Mouse (Mus musculus): ENCODE results near the gene Mtr. TPM values are rescaled to one million over a fixed set of nuclear protein-coding genes. Genes with fewer than 3 reads are reported as not detected.

The Mtr gene
- polyA plus RNA-seq, 1 experiment, result 7.5 TPM

DNA sequence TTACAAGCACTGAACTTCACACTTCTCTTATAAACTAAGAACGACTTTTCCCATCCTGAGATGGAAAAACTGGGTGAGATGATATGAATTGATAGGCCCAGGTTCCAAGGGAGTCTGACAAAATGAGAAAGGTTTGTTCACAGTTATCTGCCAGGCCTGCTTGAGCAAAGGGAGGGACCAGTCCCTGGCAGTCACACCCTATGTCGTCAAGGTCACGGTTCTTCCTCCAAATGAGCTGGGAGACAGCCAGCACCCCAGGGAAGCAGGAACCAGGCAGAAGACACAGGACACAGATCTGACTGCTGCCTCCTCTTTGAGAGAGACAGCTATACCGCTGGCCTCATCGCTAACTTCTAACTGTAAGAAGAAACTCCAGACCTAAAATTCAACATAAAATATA lies 57.5 kb downstream of the Mtr start:
- no peak for DNase-seq
- no peaks in the 10 kb centered on the region for H3K4me1 ChIP-seq (ENCODE audit: control insufficient read depth, insufficient read depth, low read length)
- no peak overlapping the region for H3K4me3 ChIP-seq (replicated peaks; ENCODE audit: extremely low read depth, low read depth, low read length)
- TF ChIP-seq POLR2A (IDR thresholded peaks at IDR 0.05; ENCODE audit: borderline replicate concordance, extremely low read depth, low read depth, low read length) (no peak), CTCF (IDR thresholded peaks at IDR 0.05; ENCODE audit: insufficient read depth, low read length) (no peak)
- WGBS, result 66% methylated on average over 5 of the region's 5 CpGs

DNA sequence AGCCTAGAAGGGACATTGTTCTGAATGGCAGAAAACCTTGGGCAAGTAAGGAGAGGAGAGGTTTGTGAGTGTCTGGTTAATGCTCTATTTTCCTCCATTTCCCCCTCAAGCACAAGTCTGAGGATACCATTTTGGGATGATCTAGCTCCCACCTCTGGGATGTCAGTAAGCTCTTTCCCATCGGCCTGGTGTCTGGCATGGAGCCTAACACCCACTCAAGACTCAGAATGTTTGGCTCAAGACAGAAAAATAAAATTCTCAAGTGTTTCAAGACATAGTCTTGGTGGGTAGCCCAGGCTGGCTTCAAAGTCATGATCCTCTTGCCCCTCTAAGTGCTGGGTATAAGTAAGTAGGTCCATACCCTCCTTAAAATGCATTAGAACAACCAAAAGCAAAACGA lies 59.4 kb downstream of the Mtr start:
- TF ChIP-seq CTCF (IDR thresholded peaks at IDR 0.05; ENCODE audit: insufficient read depth, low read length) (no peak), POLR2A (IDR thresholded peaks at IDR 0.05; ENCODE audit: borderline replicate concordance, extremely low read depth, low read depth, low read length) (no peak)
- no peak overlapping the region for H3K4me3 ChIP-seq (replicated peaks; ENCODE audit: extremely low read depth, low read depth, low read length)
- H3K4me1 ChIP-seq (ENCODE audit: control insufficient read depth, insufficient read depth, low read length), result no peaks in the 10 kb centered on the region
- WGBS, result 71% methylated on average over 2 of the region's 2 CpGs
- DNase-seq, result no peak

DNA sequence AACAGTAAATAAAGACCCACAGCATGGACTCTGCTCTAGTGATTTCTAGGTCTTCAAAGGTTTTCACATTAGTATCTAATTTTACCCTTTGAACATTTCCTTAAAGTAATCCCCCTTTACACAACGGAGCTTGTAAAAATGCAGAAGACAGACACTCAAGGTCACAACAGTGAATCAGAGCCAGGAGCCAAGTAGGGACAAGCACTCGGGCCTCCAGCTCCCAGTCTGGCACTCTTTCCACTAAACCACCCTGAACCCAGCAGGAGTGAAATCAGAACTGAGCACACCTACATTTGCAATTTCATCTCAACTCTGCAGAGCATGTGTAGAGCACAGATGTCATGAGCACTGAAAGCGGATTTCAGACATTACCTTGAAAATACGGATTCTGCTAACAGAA lies 61.1 kb downstream of the Mtr start:
- no peak for DNase-seq
- Histone ChIP-seq H3K4me3 (replicated peaks; ENCODE audit: extremely low read depth, low read depth, low read length) (no peak overlapping the region), H3K4me1 (ENCODE audit: control insufficient read depth, insufficient read depth, low read length) (no peaks in the 10 kb centered on the region)
- no peak for TF ChIP-seq POLR2A (IDR thresholded peaks at IDR 0.05; ENCODE audit: borderline replicate concordance, extremely low read depth, low read depth, low read length)
- TF ChIP-seq CTCF (IDR thresholded peaks at IDR 0.05; ENCODE audit: insufficient read depth, low read length), result no peak
- 79% methylated on average over 4 of the region's 4 CpGs for WGBS

DNA sequence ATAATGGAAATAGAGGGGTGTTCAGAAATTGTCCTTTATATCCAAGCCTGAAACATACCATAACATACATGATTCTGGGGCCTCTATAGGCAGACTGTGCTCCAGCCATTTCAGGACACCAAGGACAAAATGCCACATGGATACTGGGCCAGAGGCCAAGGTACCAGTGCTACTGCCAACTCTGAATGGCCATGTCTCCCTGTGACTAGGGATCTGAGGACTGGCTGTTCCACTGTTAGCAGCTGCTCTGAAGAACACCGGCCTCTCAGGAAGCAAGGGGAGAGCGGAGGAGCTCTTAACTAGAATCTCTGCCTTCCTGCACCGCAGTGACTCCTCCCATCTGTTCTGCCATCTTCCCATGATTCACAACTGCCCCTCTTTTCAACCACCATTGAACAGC lies 61.9 kb downstream of the Mtr start:
- Histone ChIP-seq H3K4me1 (ENCODE audit: control insufficient read depth, insufficient read depth, low read length) (no peaks in the 10 kb centered on the region), H3K4me3 (replicated peaks; ENCODE audit: extremely low read depth, low read depth, low read length) (no peak overlapping the region)
- 71% methylated on average over 3 of the region's 3 CpGs for WGBS
- DNase-seq, result no peak
- no peak for TF ChIP-seq POLR2A (IDR thresholded peaks at IDR 0.05; ENCODE audit: borderline replicate concordance, extremely low read depth, low read depth, low read length)
- no peak for TF ChIP-seq CTCF (IDR thresholded peaks at IDR 0.05; ENCODE audit: insufficient read depth, low read length)

DNA sequence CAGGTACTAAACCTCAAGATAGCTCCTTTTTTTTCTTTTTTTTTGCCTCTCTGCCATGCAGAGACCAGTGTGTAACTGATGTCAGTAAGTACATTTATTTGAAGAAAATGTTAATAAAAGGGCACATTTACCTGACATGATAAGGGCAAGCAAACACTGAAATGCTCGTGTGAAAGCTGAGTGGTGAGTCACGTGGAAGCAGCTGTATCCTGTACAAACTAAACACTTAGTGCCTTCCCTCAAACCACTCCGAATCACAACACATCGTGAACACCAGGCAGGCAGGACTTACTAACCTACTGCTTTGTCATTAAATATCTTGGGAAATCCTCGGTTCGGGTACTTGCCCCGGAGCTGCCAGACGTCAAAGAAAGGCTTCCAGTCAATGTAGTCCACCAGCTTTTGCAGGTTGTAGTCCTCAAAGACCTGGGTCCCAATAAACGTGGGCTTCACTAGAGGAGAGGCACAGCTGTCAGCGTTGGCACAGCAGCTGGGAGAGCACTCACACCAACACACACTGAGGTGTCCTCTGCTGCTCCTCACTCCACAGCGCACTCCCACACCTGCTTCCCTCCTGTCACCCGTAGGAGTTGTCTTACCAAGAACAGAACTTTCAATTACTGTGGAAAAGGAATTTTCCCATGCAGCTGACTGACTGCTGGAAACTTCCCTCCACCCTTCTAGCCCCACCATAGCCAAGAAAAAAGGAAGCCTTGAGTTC lies 62.8 kb downstream of the Mtr start:
- Histone ChIP-seq H3K4me3 (replicated peaks; ENCODE audit: extremely low read depth, low read depth, low read length) (no peak overlapping the region), H3K4me1 (ENCODE audit: control insufficient read depth, insufficient read depth, low read length) (no peaks in the 10 kb centered on the region)
- DNase-seq, result no peak
- TF ChIP-seq POLR2A (IDR thresholded peaks at IDR 0.05; ENCODE audit: borderline replicate concordance, extremely low read depth, low read depth, low read length), result no peak
- TF ChIP-seq CTCF (IDR thresholded peaks at IDR 0.05; ENCODE audit: insufficient read depth, low read length), result no peak
- WGBS, result 69% methylated on average over 12 of the region's 12 CpGs

DNA sequence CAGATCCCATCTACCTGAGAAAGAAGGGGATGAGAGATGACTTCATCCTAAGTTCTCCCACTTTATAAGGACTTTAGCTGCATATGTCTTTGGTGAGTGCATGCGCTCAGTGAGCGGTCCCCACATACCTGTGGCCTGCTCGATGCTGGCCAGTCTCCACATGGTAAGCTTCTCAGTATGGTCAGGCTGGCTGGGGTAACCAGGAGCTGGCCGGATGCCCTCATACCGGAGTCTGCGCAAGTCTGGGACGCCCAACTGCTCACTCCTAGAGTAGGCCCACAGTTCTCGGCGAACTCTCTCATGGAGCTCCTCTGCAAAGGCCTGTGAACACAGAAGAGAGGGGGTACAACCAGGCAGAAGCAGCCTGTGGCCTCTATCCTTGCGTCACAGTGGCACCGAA lies 68.7 kb downstream of the Mtr start:
- H3K4me1 ChIP-seq (ENCODE audit: control insufficient read depth, insufficient read depth, low read length), result no peaks in the 10 kb centered on the region
- WGBS, result 98% methylated on average over 11 of the region's 11 CpGs
- no peak for DNase-seq
- TF ChIP-seq POLR2A (IDR thresholded peaks at IDR 0.05; ENCODE audit: borderline replicate concordance, extremely low read depth, low read depth, low read length) (no peak), CTCF (IDR thresholded peaks at IDR 0.05; ENCODE audit: insufficient read depth, low read length) (no peak)
- no peak overlapping the region for H3K4me3 ChIP-seq (replicated peaks; ENCODE audit: extremely low read depth, low read depth, low read length)

DNA sequence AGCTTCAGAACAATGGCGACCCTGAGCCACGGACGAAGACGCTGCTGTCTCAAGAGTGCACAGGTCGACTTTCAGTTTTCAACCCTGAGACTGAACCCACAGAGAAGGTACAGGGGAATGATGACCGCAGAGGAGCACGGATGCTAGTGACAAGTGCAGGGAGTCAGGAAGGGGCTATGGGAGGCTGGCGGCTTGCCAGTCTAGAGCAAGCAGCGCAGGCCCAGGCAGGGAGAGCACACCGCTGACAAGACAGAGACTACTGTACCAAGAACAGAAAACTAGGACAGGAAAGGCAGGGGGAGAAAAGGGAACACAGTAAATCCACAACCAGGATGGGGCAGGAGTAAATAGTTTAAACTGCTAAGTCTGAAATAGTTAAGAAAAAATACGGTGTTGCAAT lies 69.1 kb downstream of the Mtr start:
- TF ChIP-seq POLR2A (IDR thresholded peaks at IDR 0.05; ENCODE audit: borderline replicate concordance, extremely low read depth, low read depth, low read length) (no peak), CTCF (IDR thresholded peaks at IDR 0.05; ENCODE audit: insufficient read depth, low read length) (no peak)
- 76% methylated on average over 11 of the region's 11 CpGs for WGBS
- DNase-seq, result no peak

DNA sequence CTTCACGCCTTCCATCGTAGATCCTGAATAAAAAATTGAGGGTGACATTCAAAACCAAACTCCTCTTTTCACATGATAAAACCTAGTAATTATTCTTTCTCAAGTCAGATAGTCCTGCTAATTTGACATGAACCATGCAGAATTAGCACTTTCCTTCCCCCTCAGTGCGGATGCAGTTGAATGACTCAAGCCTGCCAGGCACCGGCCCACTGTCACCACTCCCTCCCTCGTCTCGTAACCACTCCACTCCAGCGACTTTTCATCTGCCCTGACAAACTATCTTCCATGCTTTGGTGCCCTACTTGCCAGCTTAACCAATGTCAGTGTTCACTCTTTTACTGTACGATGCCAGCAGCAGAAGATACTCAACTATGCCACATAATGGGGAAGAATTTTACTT lies 78.4 kb downstream of the Mtr start:
- Histone ChIP-seq H3K4me3 (replicated peaks; ENCODE audit: extremely low read depth, low read depth, low read length) (no peak overlapping the region), H3K4me1 (ENCODE audit: control insufficient read depth, insufficient read depth, low read length) (no peaks in the 10 kb centered on the region)
- 69% methylated on average over 8 of the region's 8 CpGs for WGBS
- DNase-seq, result no peak
- no peak for TF ChIP-seq POLR2A (IDR thresholded peaks at IDR 0.05; ENCODE audit: borderline replicate concordance, extremely low read depth, low read depth, low read length)
- no peak for TF ChIP-seq CTCF (IDR thresholded peaks at IDR 0.05; ENCODE audit: insufficient read depth, low read length)

More for the DNA sequence above, 69.1 kb downstream of the Mtr start:
- H3K4me1 ChIP-seq (ENCODE audit: control insufficient read depth, insufficient read depth, low read length), result no peaks in the 10 kb centered on the region
- H3K4me3 ChIP-seq (replicated peaks; ENCODE audit: extremely low read depth, low read depth, low read length), result no peak overlapping the region

DNA sequence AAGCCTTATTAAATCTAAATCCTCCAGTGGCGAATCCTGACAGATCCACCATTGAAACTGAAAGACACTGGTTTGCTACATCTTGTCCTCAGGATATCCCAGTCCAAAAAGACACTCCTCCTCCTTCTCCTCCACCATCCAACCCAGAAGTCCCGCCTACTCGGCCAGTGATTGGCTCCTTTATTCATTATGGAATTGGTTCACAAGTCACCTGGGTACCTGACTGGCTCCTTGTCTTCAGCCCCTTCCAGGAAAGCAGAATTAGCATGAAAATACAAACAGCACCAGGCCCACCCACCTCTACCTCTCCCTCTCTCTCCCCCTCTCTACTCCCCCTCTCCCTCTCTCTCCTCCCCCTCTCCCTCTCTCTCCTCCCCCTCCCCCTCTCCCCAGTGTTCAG lies 81.2 kb downstream of the Mtr start:
- DNase-seq, result no peak
- TF ChIP-seq POLR2A (IDR thresholded peaks at IDR 0.05; ENCODE audit: borderline replicate concordance, extremely low read depth, low read depth, low read length) (no peak), CTCF (IDR thresholded peaks at IDR 0.05; ENCODE audit: insufficient read depth, low read length) (no peak)
- H3K4me1 ChIP-seq (ENCODE audit: control insufficient read depth, insufficient read depth, low read length), result no peaks in the 10 kb centered on the region
- 42% methylated on average over 3 of the region's 3 CpGs for WGBS
- H3K4me3 ChIP-seq (replicated peaks; ENCODE audit: extremely low read depth, low read depth, low read length), result no peak overlapping the region

DNA sequence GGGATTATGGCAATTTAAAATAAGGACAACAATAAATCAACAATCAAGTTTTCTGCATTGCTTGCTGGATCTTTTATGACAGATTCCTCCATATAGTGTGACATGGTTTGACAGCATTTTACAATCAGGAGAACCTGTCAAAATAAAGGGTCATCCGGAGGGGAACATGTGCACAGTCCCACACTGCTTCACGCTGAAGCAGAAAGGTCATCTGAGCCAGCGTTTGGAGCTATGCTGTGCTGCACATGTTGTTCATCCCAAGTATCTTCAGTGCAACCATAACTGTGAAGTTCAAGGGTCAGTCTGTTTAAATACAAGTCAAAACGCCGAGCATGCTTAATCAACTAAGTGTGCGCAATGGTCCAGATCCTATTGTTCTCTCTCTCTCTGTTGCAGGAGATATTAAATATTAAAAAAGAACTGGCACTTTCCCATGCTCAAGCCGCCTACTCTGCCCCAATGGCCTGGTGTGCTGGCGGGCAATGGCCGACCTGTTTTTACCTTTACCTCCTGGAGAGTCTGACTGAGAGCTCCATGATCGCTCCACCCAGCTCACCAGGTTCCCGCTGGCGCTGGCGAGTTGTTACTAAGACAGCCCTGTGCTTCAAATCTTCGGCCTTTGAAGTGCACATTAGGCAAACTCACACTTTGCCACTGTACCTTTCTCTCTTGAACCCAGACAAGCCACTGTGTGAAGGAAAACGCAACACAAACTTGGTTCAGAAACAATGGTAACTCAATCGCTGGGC lies 81.8 kb downstream of the Mtr start:
- H3K4me1 ChIP-seq (ENCODE audit: control insufficient read depth, insufficient read depth, low read length), result no peaks in the 10 kb centered on the region
- WGBS, result 45% methylated on average over 16 of the region's 16 CpGs
- TF ChIP-seq POLR2A (IDR thresholded peaks at IDR 0.05; ENCODE audit: borderline replicate concordance, extremely low read depth, low read depth, low read length) (no peak), CTCF (IDR thresholded peaks at IDR 0.05; ENCODE audit: insufficient read depth, low read length) (no peak)
- no peak overlapping the region for H3K4me3 ChIP-seq (replicated peaks; ENCODE audit: extremely low read depth, low read depth, low read length)
- no peak for DNase-seq

All from lung, adult 2 months (tissue).